Mouse (Mus musculus): Measurements from ENCODE around the gene Ina.

DNA sequence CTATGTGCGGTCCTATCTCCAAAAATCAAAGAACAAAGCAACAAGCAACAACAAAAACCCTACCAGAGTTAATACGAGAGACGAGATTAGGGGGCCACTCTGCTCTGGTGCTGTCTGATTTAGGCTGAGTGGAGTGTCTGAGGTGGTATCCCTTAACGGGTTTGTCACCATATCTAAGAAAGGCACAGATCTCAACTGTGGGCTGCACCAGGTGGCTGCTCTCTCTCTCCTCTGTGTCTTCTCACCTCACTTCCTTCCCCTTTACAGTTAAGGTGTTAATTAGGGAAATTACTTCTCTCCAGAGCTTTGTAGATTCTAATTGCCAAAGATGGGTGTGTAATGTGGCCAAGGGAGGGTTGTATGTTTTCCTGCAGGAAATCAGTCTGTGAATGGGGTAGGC is 8.2 kb downstream of the Ina start:
- no peak for TF ChIP-seq CTCF (IDR thresholded peaks at IDR 0.05; ENCODE audit: low read depth)
- TF ChIP-seq EP300 (IDR thresholded peaks at IDR 0.05; ENCODE audit: low read depth) = no peak
